Mouse (Mus musculus) myocyte (in vitro differentiated cells): ENCODE results near the gene Zfp593. TPM values are rescaled to one million over a fixed set of nuclear protein-coding genes. Genes with fewer than 3 reads are reported as not detected.

Experiments used
- H3K27me3 ChIP-seq: one replicate; pipeline ENCODE4 v1.6.1; 2011; ENCODE audit not compliant: control insufficient read depth, insufficient read depth, insufficient read length
- H3K36me3 ChIP-seq: one replicate; pipeline ENCODE4 v1.6.1; 2011; ENCODE audit not compliant: control insufficient read depth, insufficient read depth
- H3K4me2 ChIP-seq: one replicate; pipeline ENCODE4 v1.6.1; 2011; ENCODE audit warnings: low read depth, control low read depth
- H3K4me3 ChIP-seq: one replicate; pipeline ENCODE4 v1.5.1; 2011; ENCODE audit warnings: mild to moderate bottlenecking, control low read depth, moderate library complexity
- H3K79me2 ChIP-seq: one replicate; pipeline ENCODE4 v1.6.1; 2011; ENCODE audit not compliant: control insufficient read depth, insufficient read depth
- H3ac ChIP-seq: one replicate; pipeline ENCODE4 v1.6.1; 2011; ENCODE audit not compliant: control insufficient read depth, insufficient read length
- CEBPB ChIP-seq: IDR thresholded peaks from 2 replicates; pipeline ENCODE4 v1.6.1; 2011; ENCODE audit warnings: mild to moderate bottlenecking, moderate library complexity; ENCODE audit not compliant: poor library complexity, insufficient read depth, severe bottlenecking
- E2F4 ChIP-seq: IDR thresholded peaks from one replicate; pipeline ENCODE4 v1.6.1; 2011; ENCODE audit warnings: mild to moderate bottlenecking, control low read depth, moderate library complexity; ENCODE audit not compliant: insufficient read depth
- MAX ChIP-seq: IDR thresholded peaks from one replicate; pipeline ENCODE4 v1.6.1; 2011; ENCODE audit warnings: low read depth, mild to moderate bottlenecking, control low read depth
- MYOD1 ChIP-seq, 3 experiments: IDR thresholded peaks; one replicate each; pipeline ENCODE4 v1.6.1; 2011; ENCODE audit warnings: control low read depth in 2 of 3, low read depth in 2 of 3, mild to moderate bottlenecking in 2 of 3, moderate library complexity in 1 of 3; ENCODE audit not compliant: insufficient read length in 2 of 3, control insufficient read depth in 1 of 3
- MYOG ChIP-seq, 3 experiments: IDR thresholded peaks; one replicate each; pipeline ENCODE4 v1.6.1; 2011; ENCODE audit warnings: control low read depth in 2 of 3, low read depth in 2 of 3, mild to moderate bottlenecking in 2 of 3; ENCODE audit not compliant: insufficient read length in 2 of 3, control insufficient read depth in 1 of 3, insufficient read depth in 1 of 3
- POLR2A ChIP-seq: IDR thresholded peaks from one replicate; pipeline ENCODE4 v1.6.1; 2011; ENCODE audit warnings: low read depth, mild to moderate bottlenecking, control low read depth, moderate library complexity; ENCODE audit not compliant: insufficient read length
- POLR2AphosphoS2 ChIP-seq: IDR thresholded peaks from one replicate; pipeline ENCODE4 v1.6.1; 2011; ENCODE audit warnings: low read depth, control low read depth; ENCODE audit not compliant: insufficient read length
- REST ChIP-seq: IDR thresholded peaks from one replicate; pipeline ENCODE4 v1.6.1; 2011; ENCODE audit warnings: mild to moderate bottlenecking, control low read depth, moderate library complexity; ENCODE audit not compliant: insufficient read depth, insufficient read length
- SRF ChIP-seq: IDR thresholded peaks from one replicate; pipeline ENCODE4 v1.6.1; 2011; ENCODE audit warnings: low read depth; ENCODE audit not compliant: control insufficient read depth, insufficient read length
- TCF12 ChIP-seq: IDR thresholded peaks from one replicate; pipeline ENCODE4 v1.6.1; 2011; ENCODE audit warnings: mild to moderate bottlenecking, control low read depth; ENCODE audit not compliant: poor library complexity, insufficient read depth, severe bottlenecking
- TCF3 ChIP-seq: IDR thresholded peaks from one replicate; pipeline ENCODE4 v1.6.1; 2011; ENCODE audit warnings: low read depth, control low read depth; ENCODE audit not compliant: insufficient read length
- USF1 ChIP-seq: IDR thresholded peaks from one replicate; pipeline ENCODE4 v1.6.1; 2011; ENCODE audit warnings: low read depth, mild to moderate bottlenecking, control low read depth, moderate library complexity
- polyA plus RNA-seq: library from polyadenylated mRNA; unstranded; fragments of >200 nt; fragmentation: generic; extraction: Trizol; gene quantifications from one replicate; pipeline ENCODE4 v1.2.1, GENCODE M21; 2012; ENCODE audit warnings: missing spikeins

Gene Zfp593
- polyA plus RNA-seq, 1 experiment = 15.7 TPM

- H3K4me2 ChIP-seq = no peak overlapping the region
- H3K36me3 ChIP-seq = no peaks in the 10 kb centered on the region
- no peak overlapping the region for H3K4me3 ChIP-seq
- no peaks in the 10 kb centered on the region for H3K79me2 ChIP-seq
- no peak for TF ChIP-seq POLR2A
- TF ChIP-seq USF1 = no peak
- TF ChIP-seq REST = no peak
- TF ChIP-seq MYOD1 (IDR thresholded peaks at IDR 0.05; ENCODE audit: control insufficient read depth in 1 of 3, insufficient read length in 2 of 3, low read depth in 2 of 3) = no peak
- TF ChIP-seq SRF = no peak
- no peak for TF ChIP-seq MYOG (IDR thresholded peaks at IDR 0.05; ENCODE audit: control insufficient read depth in 1 of 3, insufficient read depth in 1 of 3, insufficient read length in 2 of 3, low read depth in 2 of 3)
- TF ChIP-seq TCF12 = no peak
- no peak for TF ChIP-seq CEBPB
- no peak for TF ChIP-seq TCF3
- TF ChIP-seq MAX = no peak
- no peak for TF ChIP-seq E2F4
- TF ChIP-seq POLR2AphosphoS2 = no peak
- no peak overlapping the region for H3ac ChIP-seq
- peaks cover 7% of the 10 kb centered on the region for H3K27me3 ChIP-seq
Observed at GRCm38 (mm10) chr4:134199371-134199770, 46.0 kb downstream of the Zfp593 start.

Other genes with a start within 250 kb of the Zfp593 start
- 30.5 TPM for gene Dhdds, start 244.7 kb downstream of the Zfp593 start, polyA plus RNA-seq
- 0.16 TPM for gene Lin28a, start 226.8 kb downstream of the Zfp593 start, polyA plus RNA-seq
- not detected for gene Zfp683, start 191.8 kb downstream of the Zfp593 start, polyA plus RNA-seq
- gene Crybg2, start 184.8 kb downstream of the Zfp593 start, polyA plus RNA-seq = 0.58 TPM
- not detected for gene Cd52, start 150.5 kb downstream of the Zfp593 start, polyA plus RNA-seq
- 1.5 TPM for gene Ubxn11, start 143.0 kb downstream of the Zfp593 start, polyA plus RNA-seq
- 262 TPM for gene Sh3bgrl3, start 116.8 kb downstream of the Zfp593 start, polyA plus RNA-seq
- 21.4 TPM for gene Cep85, start 58.5 kb downstream of the Zfp593 start, polyA plus RNA-seq
- gene Gm7534, start 42.6 kb downstream of the Zfp593 start, polyA plus RNA-seq = not detected
- not detected for gene Catsper4, start 18.2 kb downstream of the Zfp593 start, polyA plus RNA-seq
- gene Cnksr1, start 7.2 kb downstream of the Zfp593 start, polyA plus RNA-seq = 0.29 TPM
- 0.43 TPM for gene E130218I03Rik, start 1.9 kb downstream of the Zfp593 start, polyA plus RNA-seq
- gene Gm30191, start 1.3 kb upstream of the Zfp593 start, polyA plus RNA-seq = not detected
- gene Grrp1, start 8.5 kb upstream of the Zfp593 start, polyA plus RNA-seq = 0.17 TPM
- 1.6 TPM for gene Pdik1l, start 42.3 kb upstream of the Zfp593 start, polyA plus RNA-seq
- gene Trim63, start 69.5 kb upstream of the Zfp593 start, polyA plus RNA-seq = 29.1 TPM
- gene Slc30a2, start 97.6 kb upstream of the Zfp593 start, polyA plus RNA-seq = 0.35 TPM
- gene Extl1, start 138.3 kb upstream of the Zfp593 start, polyA plus RNA-seq = 22.4 TPM
- 7.1 TPM for gene Pafah2, start 150.7 kb upstream of the Zfp593 start, polyA plus RNA-seq
- gene Stmn1, start 222.7 kb upstream of the Zfp593 start, polyA plus RNA-seq = 213 TPM